Mouse (Mus musculus): Measurements from ENCODE around the gene Dennd4b. TPM values are rescaled to one million over a fixed set of nuclear protein-coding genes. Genes with fewer than 3 reads are reported as not detected.

Gene Dennd4b
- polyA plus RNA-seq, 1 experiment: 163 TPM

- Histone ChIP-seq H3K4me3 (ENCODE audit: control insufficient read depth, insufficient read depth, low read length) (peak within 1 kb of the TSS; percentile 88), H3K27me3 (ENCODE audit: control insufficient read depth, insufficient read depth, low read length) (no peaks in the 10 kb centered on the region), H3K27ac (ENCODE audit: control insufficient read depth, insufficient read depth, low read length) (0 out of 2 replicates have a peak within 1 kb of the TSS, but pooled peaks have one; percentile 9), H3K36me3 (ENCODE audit: control insufficient read depth, insufficient read depth, low read length) (peaks cover 9% of the 10 kb centered on the region), H3K4me1 (replicated peaks; ENCODE audit: control insufficient read depth, insufficient read depth, low read length) (peaks cover 14% of the 10 kb centered on the region)
- peak; percentile 95 for DNase-seq
- 1% methylated on average over 40 of the region's 40 CpGs for WGBS
- TF ChIP-seq POLR2A (IDR thresholded peaks at IDR 0.05; ENCODE audit: control insufficient read depth, extremely low read depth, insufficient read depth, low read length, poor library complexity) (peak; percentile 73), CTCF (IDR thresholded peaks at IDR 0.05; ENCODE audit: borderline replicate concordance, control insufficient read depth, extremely low read depth, insufficient read depth, low read length, poor library complexity) (peak; percentile 48; the same call in 1 of the 2 replicates)
These were observed 11.1 kb upstream of the Dennd4b start, which contains the start of gene Crtc2 for GRCm38 (mm10) chr3:90253653-90254418. TSS of gene Crtc2 (plus strand) at chr3:90254163.

GRCm38 (mm10) chr3:90254419-90255193 lies 10.4 kb upstream of the Dennd4b start:
- H3K4me1 ChIP-seq (replicated peaks; ENCODE audit: control insufficient read depth, insufficient read depth, low read length): peaks cover 12% of the 10 kb centered on the region
- DNase-seq: peak; percentile 23
- TF ChIP-seq POLR2A (IDR thresholded peaks at IDR 0.05; ENCODE audit: control insufficient read depth, extremely low read depth, insufficient read depth, low read length, poor library complexity) (no peak), CTCF (IDR thresholded peaks at IDR 0.05; ENCODE audit: borderline replicate concordance, control insufficient read depth, extremely low read depth, insufficient read depth, low read length, poor library complexity) (no peak)
- H3K4me3 ChIP-seq (ENCODE audit: control insufficient read depth, insufficient read depth, low read length): peak overlapping the region; percentile 88
- H3K36me3 ChIP-seq (ENCODE audit: control insufficient read depth, insufficient read depth, low read length): peaks cover 16% of the 10 kb centered on the region
- H3K27ac ChIP-seq (ENCODE audit: control insufficient read depth, insufficient read depth, low read length): 0 out of 2 replicates have a peak overlapping the region, but pooled peaks have one; percentile 9
- WGBS: under 1% methylated on average over 41 of the region's 41 CpGs
- H3K27me3 ChIP-seq (ENCODE audit: control insufficient read depth, insufficient read depth, low read length): no peaks in the 10 kb centered on the region

DNA sequence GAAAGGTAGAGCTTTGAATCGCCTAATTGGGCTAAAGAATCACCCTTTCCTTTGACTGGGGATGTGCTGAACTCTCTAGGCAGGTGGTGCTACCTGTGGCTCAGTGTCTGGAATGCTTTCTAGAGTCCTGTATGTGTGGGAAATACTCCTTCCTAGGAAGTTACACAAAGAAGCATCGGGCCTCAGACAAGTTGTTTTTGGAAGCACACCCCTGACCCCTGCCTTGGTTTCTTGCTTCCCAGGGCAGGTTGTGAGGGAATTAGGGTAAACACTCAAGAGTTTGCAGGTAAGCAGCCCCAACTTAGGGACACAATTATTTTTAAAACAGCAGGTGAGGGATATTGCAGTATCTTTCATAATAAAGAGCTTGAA lies 9.8 kb upstream of the Dennd4b start:
- no peak for TF ChIP-seq CTCF (IDR thresholded peaks at IDR 0.05; ENCODE audit: borderline replicate concordance, control insufficient read depth, extremely low read depth, insufficient read depth, low read length, poor library complexity)
- TF ChIP-seq POLR2A (IDR thresholded peaks at IDR 0.05; ENCODE audit: control insufficient read depth, extremely low read depth, insufficient read depth, low read length, poor library complexity): no peak
- H3K4me1 ChIP-seq (replicated peaks; ENCODE audit: control insufficient read depth, insufficient read depth, low read length): peaks cover 12% of the 10 kb centered on the region
- H3K27me3 ChIP-seq (ENCODE audit: control insufficient read depth, insufficient read depth, low read length): no peaks in the 10 kb centered on the region
- WGBS: 5% methylated on average over 2 of the region's 2 CpGs
- no peak for DNase-seq
- H3K27ac ChIP-seq (ENCODE audit: control insufficient read depth, insufficient read depth, low read length): 0 out of 2 replicates have a peak overlapping the region, but pooled peaks have one; percentile 9
- peak overlapping the region; percentile 88 for H3K4me3 ChIP-seq (ENCODE audit: control insufficient read depth, insufficient read depth, low read length)
- H3K36me3 ChIP-seq (ENCODE audit: control insufficient read depth, insufficient read depth, low read length): peaks cover 22% of the 10 kb centered on the region

GRCm38 (mm10) chr3:90255784-90256353 lies 9.1 kb upstream of the Dennd4b start:
- Histone ChIP-seq H3K4me3 (ENCODE audit: control insufficient read depth, insufficient read depth, low read length) (no peak overlapping the region), H3K4me1 (replicated peaks; ENCODE audit: control insufficient read depth, insufficient read depth, low read length) (peaks cover 12% of the 10 kb centered on the region), H3K27me3 (ENCODE audit: control insufficient read depth, insufficient read depth, low read length) (no peaks in the 10 kb centered on the region), H3K36me3 (ENCODE audit: control insufficient read depth, insufficient read depth, low read length) (peaks cover 29% of the 10 kb centered on the region), H3K27ac (ENCODE audit: control insufficient read depth, insufficient read depth, low read length) (no peak overlapping the region)
- no peak for DNase-seq
- TF ChIP-seq CTCF (IDR thresholded peaks at IDR 0.05; ENCODE audit: borderline replicate concordance, control insufficient read depth, extremely low read depth, insufficient read depth, low read length, poor library complexity) (no peak), POLR2A (IDR thresholded peaks at IDR 0.05; ENCODE audit: control insufficient read depth, extremely low read depth, insufficient read depth, low read length, poor library complexity) (no peak)
- WGBS: 96% methylated on average over 14 of the region's 14 CpGs

- Histone ChIP-seq H3K36me3 (ENCODE audit: control insufficient read depth, insufficient read depth, low read length) (peaks cover 39% of the 10 kb centered on the region), H3K4me1 (replicated peaks; ENCODE audit: control insufficient read depth, insufficient read depth, low read length) (peaks cover 12% of the 10 kb centered on the region), H3K4me3 (ENCODE audit: control insufficient read depth, insufficient read depth, low read length) (no peak overlapping the region), H3K27ac (ENCODE audit: control insufficient read depth, insufficient read depth, low read length) (no peak overlapping the region), H3K27me3 (ENCODE audit: control insufficient read depth, insufficient read depth, low read length) (no peaks in the 10 kb centered on the region)
- 95% methylated on average over 19 of the region's 19 CpGs for WGBS
- TF ChIP-seq CTCF (IDR thresholded peaks at IDR 0.05; ENCODE audit: borderline replicate concordance, control insufficient read depth, extremely low read depth, insufficient read depth, low read length, poor library complexity): no peak
- TF ChIP-seq POLR2A (IDR thresholded peaks at IDR 0.05; ENCODE audit: control insufficient read depth, extremely low read depth, insufficient read depth, low read length, poor library complexity): no peak
- no peak for DNase-seq
These were observed 8.1 kb upstream of the Dennd4b start for GRCm38 (mm10) chr3:90256731-90257530.
